Mouse (Mus musculus): ENCODE measurements around the gene Paqr5. TPM values are rescaled to one million over a fixed set of nuclear protein-coding genes. Genes with fewer than 3 reads are reported as not detected.
A peak's percentile ranks its signal among the peaks of the same experiment; 100 is the strongest.

Gene Paqr5
- polyA plus RNA-seq, 1 experiment: not detected

- H3K27ac ChIP-seq (replicated peaks; ENCODE audit: low read depth, low read length): peak overlapping the region; percentile 88
- H3K4me1 ChIP-seq (ENCODE audit: control insufficient read depth, insufficient read depth, insufficient read length, low read length): no peaks in the 10 kb centered on the region
- peak overlapping the region; percentile 64 for H3K4me3 ChIP-seq (ENCODE audit: insufficient read depth, low read depth, low read length)
Measured at GRCm38 (mm10) chr9:61914917-61915300, 111.7 kb downstream of the Paqr5 start.

- Histone ChIP-seq H3K4me1 (ENCODE audit: control insufficient read depth, insufficient read depth, insufficient read length, low read length) (no peaks in the 10 kb centered on the region), H3K4me3 (ENCODE audit: insufficient read depth, low read depth, low read length) (peak within 1 kb of the TSS; percentile 64), H3K27ac (replicated peaks; ENCODE audit: low read depth, low read length) (peak within 1 kb of the TSS; percentile 88)
Measured at GRCm38 (mm10) chr9:61914203-61914916, 112.3 kb downstream of the Paqr5 start, which contains the start of gene Rplp1. Gene Rplp1, minus strand, starts transcription at chr9:61914542.

GRCm38 (mm10) chr9:61911300-61912128 is 115.1 kb downstream of the Paqr5 start:
- H3K4me3 ChIP-seq (ENCODE audit: insufficient read depth, low read depth, low read length): no peak overlapping the region
- H3K4me1 ChIP-seq (ENCODE audit: control insufficient read depth, insufficient read depth, insufficient read length, low read length): no peaks in the 10 kb centered on the region
- no peak overlapping the region for H3K27ac ChIP-seq (replicated peaks; ENCODE audit: low read depth, low read length)

GRCm38 (mm10) chr9:61910526-61911256 is 116.0 kb downstream of the Paqr5 start:
- Histone ChIP-seq H3K27ac (replicated peaks; ENCODE audit: low read depth, low read length) (no peak overlapping the region), H3K4me1 (ENCODE audit: control insufficient read depth, insufficient read depth, insufficient read length, low read length) (no peaks in the 10 kb centered on the region), H3K4me3 (ENCODE audit: insufficient read depth, low read depth, low read length) (no peak overlapping the region)

GRCm38 (mm10) chr9:61909633-61910032 is 117.0 kb downstream of the Paqr5 start:
- Histone ChIP-seq H3K4me1 (ENCODE audit: control insufficient read depth, insufficient read depth, insufficient read length, low read length) (no peaks in the 10 kb centered on the region), H3K27ac (replicated peaks; ENCODE audit: low read depth, low read length) (no peak overlapping the region), H3K4me3 (ENCODE audit: insufficient read depth, low read depth, low read length) (no peak overlapping the region)

- Histone ChIP-seq H3K27ac (replicated peaks; ENCODE audit: low read depth, low read length) (no peak overlapping the region), H3K4me1 (ENCODE audit: control insufficient read depth, insufficient read depth, insufficient read length, low read length) (no peaks in the 10 kb centered on the region), H3K4me3 (ENCODE audit: insufficient read depth, low read depth, low read length) (no peak overlapping the region)
Measured at GRCm38 (mm10) chr9:61908832-61909407, 117.7 kb downstream of the Paqr5 start.

GRCm38 (mm10) chr9:61908341-61908740 is 118.3 kb downstream of the Paqr5 start:
- Histone ChIP-seq H3K4me3 (ENCODE audit: insufficient read depth, low read depth, low read length) (no peak overlapping the region), H3K27ac (replicated peaks; ENCODE audit: low read depth, low read length) (no peak overlapping the region), H3K4me1 (ENCODE audit: control insufficient read depth, insufficient read depth, insufficient read length, low read length) (no peaks in the 10 kb centered on the region)

GRCm38 (mm10) chr9:61907621-61908295 is 118.9 kb downstream of the Paqr5 start:
- Histone ChIP-seq H3K4me3 (ENCODE audit: insufficient read depth, low read depth, low read length) (no peak overlapping the region), H3K4me1 (ENCODE audit: control insufficient read depth, insufficient read depth, insufficient read length, low read length) (no peaks in the 10 kb centered on the region), H3K27ac (replicated peaks; ENCODE audit: low read depth, low read length) (no peak overlapping the region)

GRCm38 (mm10) chr9:61906912-61907311 is 119.7 kb downstream of the Paqr5 start:
- Histone ChIP-seq H3K4me1 (ENCODE audit: control insufficient read depth, insufficient read depth, insufficient read length, low read length) (no peaks in the 10 kb centered on the region), H3K4me3 (ENCODE audit: insufficient read depth, low read depth, low read length) (no peak overlapping the region)

GRCm38 (mm10) chr9:61905576-61905975 is 121.1 kb downstream of the Paqr5 start:
- no peak overlapping the region for H3K4me3 ChIP-seq (ENCODE audit: insufficient read depth, low read depth, low read length)
- H3K27ac ChIP-seq (replicated peaks; ENCODE audit: low read depth, low read length): no peak overlapping the region
- no peaks in the 10 kb centered on the region for H3K4me1 ChIP-seq (ENCODE audit: control insufficient read depth, insufficient read depth, insufficient read length, low read length)

More at GRCm38 (mm10) chr9:61906912-61907311, 119.7 kb downstream of the Paqr5 start:
- H3K27ac ChIP-seq (replicated peaks; ENCODE audit: low read depth, low read length): no peak overlapping the region

GRCm38 (mm10) chr9:61904201-61904600 is 122.5 kb downstream of the Paqr5 start:
- no peak overlapping the region for H3K4me3 ChIP-seq (ENCODE audit: insufficient read depth, low read depth, low read length)
- H3K27ac ChIP-seq (replicated peaks; ENCODE audit: low read depth, low read length): no peak overlapping the region
- H3K4me1 ChIP-seq (ENCODE audit: control insufficient read depth, insufficient read depth, insufficient read length, low read length): no peaks in the 10 kb centered on the region

Other genes with a start within 250 kb of the Paqr5 start
- gene Rplp1, start 112.3 kb downstream of the Paqr5 start, polyA plus RNA-seq (2012; ENCODE audit: insufficient read depth, insufficient read length, missing spikeins): 1,277 and 1,448 TPM in 2 replicates
- 1.1 and 1.6 TPM in 2 replicates for gene Kif23, start 80.1 kb downstream of the Paqr5 start, polyA plus RNA-seq (2012; ENCODE audit: insufficient read depth, insufficient read length, missing spikeins)
- 4.5 and 6.4 TPM in 2 replicates for gene Glce, start 95.8 kb upstream of the Paqr5 start, polyA plus RNA-seq (2012; ENCODE audit: insufficient read depth, insufficient read length, missing spikeins)

Measured in brown adipose tissue, adult 24 weeks (tissue).